Mouse (Mus musculus) effector memory CD4-positive, alpha-beta T cell, adult 5 months (primary cell): ENCODE data around the gene Kcp. TPM values are rescaled to one million over a fixed set of nuclear protein-coding genes. Genes with fewer than 3 reads are reported as not detected.

Experiments
- polyA plus RNA-seq: library from polyadenylated mRNA; unstranded; fragments of 100-300 nt; shearing (Covaris generic); gene quantifications from one replicate; pipeline ENCODE4 v1.2.1, GENCODE M21; 2017

Kcp gene
- 0.32 TPM for polyA plus RNA-seq

GRCm38 (mm10) chr6:29507447-29508309 lies at the start of gene Kcp:
TSS of gene Kcp (minus strand) at chr6:29507952.

GRCm38 (mm10) chr6:29526281-29527251 lies 18.8 kb upstream of the Kcp start, which contains the start of gene Irf5:
TSS of gene Irf5 (plus strand) at chr6:29526625.

GRCm38 (mm10) chr6:29471137-29471536 lies 36.6 kb downstream of the Kcp start, which contains the start of gene Atp6v1fnb:
TSS of gene Atp6v1fnb (plus strand) at chr6:29471437.

GRCm38 (mm10) chr6:29467583-29468354 lies 40.0 kb downstream of the Kcp start, which contains the start of gene Atp6v1f:
TSS of gene Atp6v1f (plus strand) at chr6:29467718.

GRCm38 (mm10) chr6:29433038-29433803 lies 74.5 kb downstream of the Kcp start, which contains the start of gene Flnc:
TSS of gene Flnc (plus strand) at chr6:29433256.

Other genes starting within 250 kb of the Kcp start
- gene Hilpda, start 235.5 kb downstream of the Kcp start, polyA plus RNA-seq = 230 TPM
- 0.99 TPM for gene Fam71f2, start 228.4 kb downstream of the Kcp start, polyA plus RNA-seq
- gene Fam71f1, start 188.8 kb downstream of the Kcp start, polyA plus RNA-seq = not detected
- 84.0 TPM for gene Calu, start 159.9 kb downstream of the Kcp start, polyA plus RNA-seq
- gene Opn1sw, start 119.5 kb downstream of the Kcp start, polyA plus RNA-seq = not detected
- gene Ccdc136, start 111.6 kb downstream of the Kcp start, polyA plus RNA-seq = 1.2 TPM
- gene Flnc, start 74.7 kb downstream of the Kcp start, polyA plus RNA-seq = not detected
- 295 TPM for gene Atp6v1f, start 40.2 kb downstream of the Kcp start, polyA plus RNA-seq
- not detected for gene Atp6v1fnb, start 36.5 kb downstream of the Kcp start, polyA plus RNA-seq
- 19.7 TPM for gene Irf5, start 18.7 kb upstream of the Kcp start, polyA plus RNA-seq
- gene Tnpo3, start 101.9 kb upstream of the Kcp start, polyA plus RNA-seq = 91.2 TPM
- gene Tspan33, start 186.3 kb upstream of the Kcp start, polyA plus RNA-seq = 0.47 TPM
- gene Smo, start 227.6 kb upstream of the Kcp start, polyA plus RNA-seq = not detected